Mouse (Mus musculus): ENCODE measurements around the gene Thpo. TPM values are rescaled to one million over a fixed set of nuclear protein-coding genes. Genes with fewer than 3 reads are reported as not detected.

Thpo gene
- polyA plus RNA-seq, 1 experiment from 2014 or later = 0.54 TPM

DNA sequence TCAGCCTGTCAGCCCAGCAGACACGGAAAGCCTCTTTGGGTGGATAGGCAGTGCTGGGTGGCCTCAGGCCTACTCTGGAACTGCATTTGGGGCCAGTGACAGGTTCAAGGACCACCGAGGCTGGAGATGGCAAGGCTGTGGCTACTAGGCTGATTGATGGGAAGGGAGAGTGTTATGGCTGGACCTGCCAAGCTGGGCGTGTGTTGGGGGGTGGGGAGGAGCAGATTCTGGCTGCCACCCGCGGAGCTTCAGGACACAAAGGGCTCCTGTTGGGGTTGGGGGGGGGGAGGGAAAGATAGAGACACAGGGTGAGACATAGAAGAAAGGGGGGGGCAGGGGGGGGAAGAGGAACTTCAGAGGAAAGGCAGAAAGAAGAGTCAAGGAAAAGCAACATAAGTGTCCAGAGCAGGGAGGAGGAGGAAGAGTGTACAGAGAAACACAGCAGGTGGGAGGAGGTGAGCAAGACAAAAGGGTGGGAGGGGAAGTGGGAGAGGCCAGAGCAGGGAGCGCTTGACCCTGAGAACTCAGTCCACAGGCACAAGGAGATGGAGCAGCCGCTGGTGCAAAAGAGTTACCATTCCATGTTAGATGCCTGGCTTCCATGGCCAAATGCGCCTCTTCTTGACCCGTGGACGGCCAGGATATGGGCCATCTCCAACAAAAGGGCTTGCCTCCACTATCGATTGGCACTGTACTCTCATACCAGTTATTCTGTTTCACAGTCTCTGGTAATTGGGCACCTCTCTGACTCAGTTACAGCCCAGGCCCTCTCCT, 19.8 kb downstream of the Thpo start:
- peak overlapping the region; percentile 81 for H3K9ac ChIP-seq (ENCODE audit: low read depth, low read length)
- H3K4me2 ChIP-seq (ENCODE audit: low read depth, low read length) = peak overlapping the region; percentile 92
- DNase-seq (ENCODE audit: low spot score) = no peak
- H3K9me3 ChIP-seq (ENCODE audit: control insufficient read depth, low read length) = no peaks in the 10 kb centered on the region
- peaks cover 19% of the 10 kb centered on the region for H3K4me1 ChIP-seq (ENCODE audit: control insufficient read depth, insufficient read depth, low read length)
- ATAC-seq (ENCODE audit: low read depth) = no peak
- H3K27ac ChIP-seq (replicated peaks; ENCODE audit: low read depth, low read length) = no peak overlapping the region
- peak overlapping the region; percentile 71; the same call in 1 of the 2 replicates for H3K4me3 ChIP-seq (ENCODE audit: low read depth, low read length)
- 49% methylated on average over 11 of the region's 11 CpGs for WGBS
- H3K27me3 ChIP-seq (replicated peaks; ENCODE audit: control insufficient read depth, insufficient read depth, low read length) = no peaks in the 10 kb centered on the region
- peaks cover 37% of the 10 kb centered on the region for H3K36me3 ChIP-seq (ENCODE audit: control insufficient read depth, insufficient read depth, low read length)

DNA sequence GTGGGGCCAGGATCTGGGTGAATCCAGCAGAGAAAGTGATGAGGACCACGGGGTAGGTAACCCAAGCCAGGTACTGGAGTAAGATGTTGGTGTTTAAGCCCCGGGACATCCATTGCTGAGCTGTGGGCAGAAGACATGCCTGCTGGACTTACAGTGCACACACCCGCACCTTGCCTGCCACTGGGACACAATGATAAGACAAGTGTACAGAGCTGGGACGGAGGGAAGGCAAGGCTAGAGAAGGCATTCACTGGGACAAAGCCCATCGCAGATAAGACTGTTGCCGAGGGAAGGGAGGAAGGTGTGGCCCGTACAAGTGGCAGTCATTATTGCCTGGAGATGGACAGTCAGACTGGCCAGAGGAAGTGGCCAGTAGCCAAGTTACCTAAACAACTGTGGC, 21.4 kb downstream of the Thpo start:
- H3K27ac ChIP-seq (replicated peaks; ENCODE audit: low read depth, low read length) = no peak overlapping the region
- ATAC-seq (ENCODE audit: low read depth) (no peak), DNase-seq (ENCODE audit: low spot score) (no peak)
- peaks cover 16% of the 10 kb centered on the region for H3K4me1 ChIP-seq (ENCODE audit: control insufficient read depth, insufficient read depth, low read length)
- no peak overlapping the region for H3K4me2 ChIP-seq (ENCODE audit: low read depth, low read length)
- no peak overlapping the region for H3K9ac ChIP-seq (ENCODE audit: low read depth, low read length)
- H3K4me3 ChIP-seq (ENCODE audit: low read depth, low read length) = no peak overlapping the region
- no peaks in the 10 kb centered on the region for H3K27me3 ChIP-seq (replicated peaks; ENCODE audit: control insufficient read depth, insufficient read depth, low read length)
- no peaks in the 10 kb centered on the region for H3K9me3 ChIP-seq (ENCODE audit: control insufficient read depth, low read length)
- H3K36me3 ChIP-seq (ENCODE audit: control insufficient read depth, insufficient read depth, low read length) = peaks cover 46% of the 10 kb centered on the region
- 86% methylated on average over 7 of the region's 7 CpGs for WGBS

DNA sequence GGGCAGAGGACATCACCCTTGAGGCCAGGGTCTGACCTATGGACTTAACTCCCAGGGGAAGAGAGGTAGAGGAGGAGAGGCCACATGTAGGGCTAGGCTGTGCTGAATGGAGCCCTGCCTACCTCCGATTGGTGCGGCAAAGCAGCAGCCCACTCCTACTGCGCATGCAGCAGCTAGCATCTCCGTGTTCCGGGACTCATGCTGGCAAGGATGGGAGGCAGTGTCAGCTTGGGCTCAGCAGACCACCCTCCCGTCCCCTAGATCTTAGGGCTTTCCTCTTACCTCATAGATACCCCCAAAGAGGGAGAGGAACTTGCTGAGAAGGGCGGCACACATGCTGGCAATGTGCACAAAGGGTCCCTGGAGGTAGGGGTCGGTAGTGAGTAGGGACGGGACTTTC, 22.1 kb downstream of the Thpo start:
- Histone ChIP-seq H3K4me2 (ENCODE audit: low read depth, low read length) (no peak overlapping the region), H3K36me3 (ENCODE audit: control insufficient read depth, insufficient read depth, low read length) (peaks cover 51% of the 10 kb centered on the region), H3K9me3 (ENCODE audit: control insufficient read depth, low read length) (no peaks in the 10 kb centered on the region), H3K9ac (ENCODE audit: low read depth, low read length) (no peak overlapping the region), H3K27ac (replicated peaks; ENCODE audit: low read depth, low read length) (no peak overlapping the region), H3K4me3 (ENCODE audit: low read depth, low read length) (no peak overlapping the region), H3K4me1 (ENCODE audit: control insufficient read depth, insufficient read depth, low read length) (peaks cover 16% of the 10 kb centered on the region), H3K27me3 (replicated peaks; ENCODE audit: control insufficient read depth, insufficient read depth, low read length) (no peaks in the 10 kb centered on the region)
- DNase-seq (ENCODE audit: low spot score) (no peak), ATAC-seq (ENCODE audit: low read depth) (no peak)
- WGBS = 74% methylated on average over 9 of the region's 9 CpGs

DNA sequence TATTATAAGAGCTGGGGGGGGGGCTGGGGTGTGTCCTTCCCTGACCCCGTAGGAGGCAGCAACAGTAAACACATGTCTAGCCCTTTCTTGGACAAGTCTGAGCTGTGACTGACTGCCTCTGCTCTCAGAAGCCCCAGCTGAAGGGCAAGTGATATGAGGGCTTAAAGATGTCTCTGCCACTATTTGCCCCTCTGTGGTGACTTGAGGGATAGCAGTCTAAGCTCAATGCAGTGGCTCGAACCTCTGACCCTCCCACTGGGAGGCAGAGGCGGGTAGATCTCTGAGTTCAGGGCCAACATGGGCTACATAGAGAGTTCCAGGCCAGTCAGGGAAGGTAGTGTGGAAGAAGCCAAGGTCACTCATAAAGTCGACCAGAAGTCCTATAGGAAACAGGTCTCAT, 23.5 kb downstream of the Thpo start:
- Histone ChIP-seq H3K4me3 (ENCODE audit: low read depth, low read length) (no peak overlapping the region), H3K27ac (replicated peaks; ENCODE audit: low read depth, low read length) (no peak overlapping the region), H3K36me3 (ENCODE audit: control insufficient read depth, insufficient read depth, low read length) (peaks cover 64% of the 10 kb centered on the region), H3K9ac (ENCODE audit: low read depth, low read length) (no peak overlapping the region), H3K9me3 (ENCODE audit: control insufficient read depth, low read length) (no peaks in the 10 kb centered on the region), H3K4me1 (ENCODE audit: control insufficient read depth, insufficient read depth, low read length) (peaks cover 16% of the 10 kb centered on the region), H3K4me2 (ENCODE audit: low read depth, low read length) (no peak overlapping the region), H3K27me3 (replicated peaks; ENCODE audit: control insufficient read depth, insufficient read depth, low read length) (no peaks in the 10 kb centered on the region)
- 73% methylated on average over 4 of the region's 4 CpGs for WGBS
- ATAC-seq (ENCODE audit: low read depth) (no peak), DNase-seq (ENCODE audit: low spot score) (no peak)

DNA sequence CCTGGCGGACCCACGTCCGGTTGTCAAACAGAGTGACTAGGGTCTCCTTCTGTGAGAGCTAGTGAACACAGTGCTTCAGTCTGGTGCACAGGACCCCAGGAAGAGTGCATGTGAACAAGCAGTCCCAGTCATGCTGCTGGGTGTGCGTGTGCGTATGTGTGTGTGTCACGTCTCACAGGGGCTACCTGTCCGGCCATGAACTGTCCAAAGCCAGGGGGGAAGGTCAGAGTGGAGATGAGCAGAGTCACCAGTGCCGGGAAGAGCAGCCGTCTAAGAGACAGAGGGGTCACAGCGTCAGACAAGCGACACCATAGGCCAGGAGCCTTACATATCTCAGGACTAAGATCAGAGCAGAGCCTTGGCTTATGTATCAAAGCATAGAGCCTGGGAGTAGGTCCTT, 23.9 kb downstream of the Thpo start:
- peaks cover 15% of the 10 kb centered on the region for H3K4me1 ChIP-seq (ENCODE audit: control insufficient read depth, insufficient read depth, low read length)
- H3K9me3 ChIP-seq (ENCODE audit: control insufficient read depth, low read length) = no peaks in the 10 kb centered on the region
- DNase-seq (ENCODE audit: low spot score) (no peak), ATAC-seq (ENCODE audit: low read depth) (no peak)
- H3K4me3 ChIP-seq (ENCODE audit: low read depth, low read length) = no peak overlapping the region
- H3K9ac ChIP-seq (ENCODE audit: low read depth, low read length) = no peak overlapping the region
- peaks cover 69% of the 10 kb centered on the region for H3K36me3 ChIP-seq (ENCODE audit: control insufficient read depth, insufficient read depth, low read length)
- H3K27ac ChIP-seq (replicated peaks; ENCODE audit: low read depth, low read length) = no peak overlapping the region
- WGBS = 94% methylated on average over 9 of the region's 11 CpGs
- no peak overlapping the region for H3K4me2 ChIP-seq (ENCODE audit: low read depth, low read length)
- no peaks in the 10 kb centered on the region for H3K27me3 ChIP-seq (replicated peaks; ENCODE audit: control insufficient read depth, insufficient read depth, low read length)

DNA sequence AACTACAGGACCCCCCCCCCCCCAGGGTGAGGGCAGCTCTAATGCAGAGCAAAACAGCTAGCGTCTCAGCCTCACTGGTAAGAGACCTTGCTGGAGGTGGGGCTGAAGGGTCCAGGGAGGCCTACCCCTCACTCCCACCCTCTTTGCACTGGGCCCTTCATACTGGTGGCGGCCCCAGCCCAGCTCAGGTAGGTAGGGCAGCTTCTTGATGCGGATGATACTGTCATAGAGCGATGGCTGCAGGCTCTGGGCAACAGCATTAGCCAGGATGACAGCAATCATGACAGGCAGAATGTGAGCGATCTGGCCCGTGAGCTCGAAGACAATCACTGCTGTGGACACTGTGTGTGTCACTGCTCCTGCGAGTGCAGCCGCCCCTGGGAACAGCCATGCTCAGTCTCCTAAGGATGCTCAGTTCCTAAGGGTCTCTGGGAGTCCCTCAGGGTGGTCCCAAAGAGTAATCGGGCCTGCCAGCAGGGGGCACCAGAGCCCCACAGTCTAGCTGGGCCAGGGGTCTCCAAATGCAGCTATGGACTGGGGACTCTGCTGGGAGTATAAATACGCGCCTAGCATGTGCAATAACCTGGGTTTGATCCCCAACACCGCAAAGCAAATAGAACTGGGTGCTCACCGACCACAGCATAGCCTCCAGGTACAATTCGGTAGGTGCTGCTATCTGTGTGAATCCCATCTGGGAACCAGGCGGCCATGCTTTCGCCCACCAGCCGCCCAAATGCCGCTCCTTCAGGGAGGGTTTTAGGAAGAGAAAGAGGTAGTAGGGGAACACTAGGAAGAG, 25.2 kb downstream of the Thpo start:
- no peak for ATAC-seq (ENCODE audit: low read depth)
- Histone ChIP-seq H3K4me2 (ENCODE audit: low read depth, low read length) (no peak overlapping the region), H3K4me3 (ENCODE audit: low read depth, low read length) (no peak overlapping the region), H3K4me1 (ENCODE audit: control insufficient read depth, insufficient read depth, low read length) (peaks cover 3% of the 10 kb centered on the region; the same call in 1 of the 2 replicates), H3K27me3 (replicated peaks; ENCODE audit: control insufficient read depth, insufficient read depth, low read length) (no peaks in the 10 kb centered on the region), H3K9me3 (ENCODE audit: control insufficient read depth, low read length) (no peaks in the 10 kb centered on the region), H3K27ac (replicated peaks; ENCODE audit: low read depth, low read length) (no peak overlapping the region), H3K36me3 (ENCODE audit: control insufficient read depth, insufficient read depth, low read length) (peaks cover 79% of the 10 kb centered on the region), H3K9ac (ENCODE audit: low read depth, low read length) (no peak overlapping the region)
- no peak for DNase-seq (ENCODE audit: low spot score)
- WGBS = 74% methylated on average over 19 of the region's 19 CpGs

DNA sequence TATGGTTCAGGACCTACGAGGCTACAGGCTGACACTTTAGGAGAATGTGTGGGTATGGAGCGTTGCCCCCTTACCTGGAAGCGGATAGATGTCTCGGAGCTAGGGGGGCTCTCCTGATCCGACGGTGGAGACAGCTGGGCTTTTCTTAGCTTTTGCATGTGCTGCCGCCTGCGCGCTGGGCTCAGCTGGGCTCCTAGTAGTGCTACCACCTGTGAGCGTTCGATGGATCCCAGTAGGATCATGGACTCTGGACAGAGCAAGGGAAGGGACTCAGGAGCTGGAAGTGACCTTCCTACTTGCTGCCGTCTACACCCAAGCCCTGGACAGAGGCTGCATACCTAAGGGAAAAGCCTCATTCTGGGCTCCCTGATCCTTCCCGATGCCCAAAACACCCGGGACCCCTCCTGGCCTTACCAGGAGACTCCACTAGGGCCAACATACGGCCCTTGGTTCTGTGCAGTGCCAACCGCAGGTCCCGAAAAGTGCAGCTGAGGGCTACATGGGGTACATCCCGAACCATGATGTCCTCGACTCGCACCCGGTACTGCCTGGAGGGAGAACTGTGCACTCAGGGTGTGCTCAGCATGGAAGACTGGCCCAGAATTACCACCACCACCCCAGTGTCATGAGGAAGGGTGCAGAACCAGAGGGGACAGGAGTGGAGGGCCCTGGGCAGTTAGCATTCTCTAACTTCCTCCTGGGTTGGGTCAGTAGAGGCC, 25.9 kb downstream of the Thpo start:
- H3K9ac ChIP-seq (ENCODE audit: low read depth, low read length) = no peak overlapping the region
- no peak for DNase-seq (ENCODE audit: low spot score)
- no peaks in the 10 kb centered on the region for H3K4me1 ChIP-seq (ENCODE audit: control insufficient read depth, insufficient read depth, low read length)
- H3K9me3 ChIP-seq (ENCODE audit: control insufficient read depth, low read length) = no peaks in the 10 kb centered on the region
- H3K4me2 ChIP-seq (ENCODE audit: low read depth, low read length) = no peak overlapping the region
- ATAC-seq (ENCODE audit: low read depth) = no peak
- H3K36me3 ChIP-seq (ENCODE audit: control insufficient read depth, insufficient read depth, low read length) = peaks cover 85% of the 10 kb centered on the region
- WGBS = 94% methylated on average over 21 of the region's 21 CpGs
- H3K27ac ChIP-seq (replicated peaks; ENCODE audit: low read depth, low read length) = no peak overlapping the region
- H3K27me3 ChIP-seq (replicated peaks; ENCODE audit: control insufficient read depth, insufficient read depth, low read length) = no peaks in the 10 kb centered on the region
- H3K4me3 ChIP-seq (ENCODE audit: low read depth, low read length) = no peak overlapping the region

DNA sequence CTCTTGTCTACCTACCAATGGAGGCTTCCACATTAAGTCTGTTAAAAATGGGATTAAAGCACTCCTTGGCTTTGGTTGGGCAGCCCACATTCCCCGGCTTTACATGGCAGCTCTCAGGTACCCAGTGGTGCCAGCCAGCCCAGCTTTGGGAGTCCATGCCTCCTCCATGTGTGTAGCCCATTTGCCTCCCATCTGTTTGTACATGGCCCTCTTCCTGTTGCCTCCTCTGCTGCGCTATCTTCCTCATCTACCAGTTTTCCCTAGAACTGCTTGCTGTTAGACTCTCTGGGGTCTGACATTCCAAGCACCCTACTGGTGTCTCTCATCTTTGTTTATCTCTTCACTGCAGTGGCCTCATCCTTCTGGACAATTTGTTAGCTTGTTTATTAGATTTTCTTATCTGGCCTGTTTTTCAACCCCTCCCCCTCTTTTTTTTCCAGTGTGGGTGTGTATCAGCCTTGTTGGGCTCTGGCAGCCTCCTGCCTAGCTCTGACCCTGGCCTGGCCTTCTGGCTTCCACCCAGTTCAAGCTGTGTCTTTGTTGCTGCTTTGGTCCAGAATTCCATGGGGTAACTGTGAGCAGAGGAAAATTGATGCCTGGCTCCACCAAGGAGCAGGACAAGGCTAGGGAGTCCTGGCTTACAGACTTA, 27.8 kb downstream of the Thpo start:
- 93% methylated on average over 2 of the region's 2 CpGs for WGBS
- DNase-seq (ENCODE audit: low spot score) = no peak
- Histone ChIP-seq H3K27me3 (replicated peaks; ENCODE audit: control insufficient read depth, insufficient read depth, low read length) (no peaks in the 10 kb centered on the region), H3K4me2 (ENCODE audit: low read depth, low read length) (no peak overlapping the region), H3K9me3 (ENCODE audit: control insufficient read depth, low read length) (no peaks in the 10 kb centered on the region), H3K4me1 (ENCODE audit: control insufficient read depth, insufficient read depth, low read length) (peaks cover 12% of the 10 kb centered on the region), H3K36me3 (ENCODE audit: control insufficient read depth, insufficient read depth, low read length) (peaks cover 71% of the 10 kb centered on the region), H3K4me3 (ENCODE audit: low read depth, low read length) (no peak overlapping the region), H3K27ac (replicated peaks; ENCODE audit: low read depth, low read length) (no peak overlapping the region), H3K9ac (ENCODE audit: low read depth, low read length) (no peak overlapping the region)
- no peak for ATAC-seq (ENCODE audit: low read depth)

All from embryonic facial prominence, embryonic 14.5 days (tissue).